Mouse (Mus musculus): ENCODE measurements around the gene Tspan12.

GRCm38 (mm10) chr6:21787274-21787673 is 65.0 kb downstream of the Tspan12 start:
- TF ChIP-seq CTCF (IDR thresholded peaks at IDR 0.05; ENCODE audit: borderline replicate concordance, extremely low read depth, insufficient read depth, insufficient read length) (no peak), POLR2A (IDR thresholded peaks at IDR 0.05; ENCODE audit: borderline replicate concordance, extremely low read depth, insufficient read depth, insufficient read length, poor library complexity, severe bottlenecking) (no peak)

All from brain, embryonic 14.5 days (tissue).